Mouse (Mus musculus): ENCODE results near the gene Exosc10. TPM values are rescaled to one million over a fixed set of nuclear protein-coding genes. Genes with fewer than 3 reads are reported as not detected.
A peak's percentile ranks its signal among the peaks of the same experiment; 100 is the strongest.

Exosc10 gene
- polyA plus RNA-seq, 1 experiment, result 11.3 TPM

GRCm38 (mm10) chr4:148533613-148534328 is 24.5 kb upstream of the Exosc10 start:
- peaks cover 71% of the 10 kb centered on the region for H3K36me3 ChIP-seq (ENCODE audit: control insufficient read depth, insufficient read depth, low read length)
- H3K27me3 ChIP-seq (ENCODE audit: control insufficient read depth, insufficient read depth, low read length), result no peaks in the 10 kb centered on the region
- H3K4me1 ChIP-seq (ENCODE audit: control insufficient read depth, insufficient read depth, insufficient read length, low read length), result no peaks in the 10 kb centered on the region
- WGBS, result 90% methylated on average over 12 of the region's 12 CpGs
- no peak for TF ChIP-seq CTCF (IDR thresholded peaks at IDR 0.05; ENCODE audit: extremely low read depth, insufficient read length, insufficient replicate concordance, low read depth, low read length)
- no peak for TF ChIP-seq POLR2A (IDR thresholded peaks at IDR 0.05; ENCODE audit: low read depth, low read length)
- H3K4me3 ChIP-seq (ENCODE audit: low read depth, low read length), result no peak overlapping the region
- H3K27ac ChIP-seq (ENCODE audit: insufficient read depth, low read depth, low read length), result no peak overlapping the region

GRCm38 (mm10) chr4:148535876-148536275 is 22.4 kb upstream of the Exosc10 start:
- TF ChIP-seq CTCF (IDR thresholded peaks at IDR 0.05; ENCODE audit: extremely low read depth, insufficient read length, insufficient replicate concordance, low read depth, low read length) (no peak), POLR2A (IDR thresholded peaks at IDR 0.05; ENCODE audit: low read depth, low read length) (no peak)
- no peak overlapping the region for H3K27ac ChIP-seq (ENCODE audit: insufficient read depth, low read depth, low read length)
- peaks cover 68% of the 10 kb centered on the region for H3K36me3 ChIP-seq (ENCODE audit: control insufficient read depth, insufficient read depth, low read length)
- 87% methylated on average over 3 of the region's 3 CpGs for WGBS
- H3K27me3 ChIP-seq (ENCODE audit: control insufficient read depth, insufficient read depth, low read length), result no peaks in the 10 kb centered on the region
- H3K4me3 ChIP-seq (ENCODE audit: low read depth, low read length), result no peak overlapping the region
- H3K4me1 ChIP-seq (ENCODE audit: control insufficient read depth, insufficient read depth, insufficient read length, low read length), result no peaks in the 10 kb centered on the region

DNA sequence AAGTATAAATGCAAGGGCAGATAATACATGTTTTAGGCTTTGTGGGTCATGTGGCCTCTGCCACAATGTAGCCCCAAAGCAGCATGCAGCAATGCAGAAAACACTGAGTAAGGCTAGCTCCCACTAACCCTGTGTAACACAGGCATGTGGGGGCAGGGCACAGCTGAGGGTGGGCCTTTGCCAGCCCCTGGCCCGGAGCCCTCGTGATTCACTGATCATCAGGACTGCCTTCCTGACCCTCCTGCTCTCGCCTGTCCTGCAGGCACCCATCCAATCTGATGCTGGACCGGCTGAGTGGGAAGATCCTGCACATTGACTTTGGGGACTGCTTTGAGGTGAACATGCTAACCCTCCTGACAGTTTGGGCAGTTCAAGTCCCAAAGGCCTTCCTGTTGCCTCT is 9.1 kb upstream of the Exosc10 start:
- TF ChIP-seq POLR2A (IDR thresholded peaks at IDR 0.05; ENCODE audit: low read depth, low read length), result no peak
- no peak for TF ChIP-seq CTCF (IDR thresholded peaks at IDR 0.05; ENCODE audit: extremely low read depth, insufficient read length, insufficient replicate concordance, low read depth, low read length)
- Histone ChIP-seq H3K4me3 (ENCODE audit: low read depth, low read length) (no peak overlapping the region), H3K27ac (ENCODE audit: insufficient read depth, low read depth, low read length) (no peak overlapping the region), H3K27me3 (ENCODE audit: control insufficient read depth, insufficient read depth, low read length) (no peaks in the 10 kb centered on the region), H3K36me3 (ENCODE audit: control insufficient read depth, insufficient read depth, low read length) (peaks cover 70% of the 10 kb centered on the region), H3K4me1 (ENCODE audit: control insufficient read depth, insufficient read depth, insufficient read length, low read length) (no peaks in the 10 kb centered on the region)
- WGBS, result 86% methylated on average over 4 of the region's 4 CpGs

- 19% methylated on average over 6 of the region's 6 CpGs for WGBS
- no peaks in the 10 kb centered on the region for H3K27me3 ChIP-seq (ENCODE audit: control insufficient read depth, insufficient read depth, low read length)
- H3K36me3 ChIP-seq (ENCODE audit: control insufficient read depth, insufficient read depth, low read length), result peaks cover 26% of the 10 kb centered on the region
- no peaks in the 10 kb centered on the region; the same call in 1 of the 2 replicates for H3K4me1 ChIP-seq (ENCODE audit: control insufficient read depth, insufficient read depth, insufficient read length, low read length)
- H3K4me3 ChIP-seq (ENCODE audit: low read depth, low read length), result peak overlapping the region; percentile 100
- H3K27ac ChIP-seq (ENCODE audit: insufficient read depth, low read depth, low read length), result 0 out of 2 replicates have a peak overlapping the region, but pooled peaks have one; percentile 11
- TF ChIP-seq CTCF (IDR thresholded peaks at IDR 0.05; ENCODE audit: extremely low read depth, insufficient read length, insufficient replicate concordance, low read depth, low read length) (no peak), POLR2A (IDR thresholded peaks at IDR 0.05; ENCODE audit: low read depth, low read length) (no peak)
These were observed 463 bp upstream of the Exosc10 start for GRCm38 (mm10) chr4:148557766-148558165.

GRCm38 (mm10) chr4:148562676-148563075 is 4.4 kb downstream of the Exosc10 start:
- WGBS, result 95% methylated on average over 17 of the region's 17 CpGs
- Histone ChIP-seq H3K36me3 (ENCODE audit: control insufficient read depth, insufficient read depth, low read length) (peaks cover 60% of the 10 kb centered on the region), H3K27me3 (ENCODE audit: control insufficient read depth, insufficient read depth, low read length) (no peaks in the 10 kb centered on the region), H3K4me3 (ENCODE audit: low read depth, low read length) (no peak overlapping the region), H3K4me1 (ENCODE audit: control insufficient read depth, insufficient read depth, insufficient read length, low read length) (no peaks in the 10 kb centered on the region; the same call in 1 of the 2 replicates), H3K27ac (ENCODE audit: insufficient read depth, low read depth, low read length) (no peak overlapping the region)
- TF ChIP-seq POLR2A (IDR thresholded peaks at IDR 0.05; ENCODE audit: low read depth, low read length), result no peak
- no peak for TF ChIP-seq CTCF (IDR thresholded peaks at IDR 0.05; ENCODE audit: extremely low read depth, insufficient read length, insufficient replicate concordance, low read depth, low read length)

- TF ChIP-seq POLR2A (IDR thresholded peaks at IDR 0.05; ENCODE audit: low read depth, low read length) (no peak), CTCF (IDR thresholded peaks at IDR 0.05; ENCODE audit: extremely low read depth, insufficient read length, insufficient replicate concordance, low read depth, low read length) (no peak)
- no peaks in the 10 kb centered on the region; the same call in 1 of the 2 replicates for H3K4me1 ChIP-seq (ENCODE audit: control insufficient read depth, insufficient read depth, insufficient read length, low read length)
- 95% methylated on average over 12 of the region's 12 CpGs for WGBS
- H3K36me3 ChIP-seq (ENCODE audit: control insufficient read depth, insufficient read depth, low read length), result peaks cover 69% of the 10 kb centered on the region
- no peak overlapping the region for H3K4me3 ChIP-seq (ENCODE audit: low read depth, low read length)
- no peak overlapping the region for H3K27ac ChIP-seq (ENCODE audit: insufficient read depth, low read depth, low read length)
- no peaks in the 10 kb centered on the region for H3K27me3 ChIP-seq (ENCODE audit: control insufficient read depth, insufficient read depth, low read length)
These were observed 5.4 kb downstream of the Exosc10 start for GRCm38 (mm10) chr4:148563595-148563994.

DNA sequence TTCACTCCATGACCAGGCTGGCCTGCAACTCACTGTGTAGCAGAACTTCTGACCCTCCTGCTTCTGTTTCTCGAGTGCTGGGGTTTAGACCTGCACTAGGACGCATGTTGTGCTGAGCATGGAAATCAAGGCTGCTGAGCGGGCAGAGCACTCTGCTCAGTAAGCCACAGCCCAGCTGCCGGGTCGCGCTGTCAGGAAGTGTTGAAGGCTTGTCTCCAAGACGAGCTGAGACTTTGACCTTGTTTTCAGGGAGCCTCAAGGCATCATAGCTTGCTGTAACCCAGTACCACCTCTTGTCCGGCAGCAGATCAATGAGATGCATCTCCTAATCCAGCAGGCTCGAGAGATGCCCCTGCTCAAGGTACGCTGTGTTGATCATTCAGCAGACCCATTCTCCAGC is 11.9 kb downstream of the Exosc10 start:
- TF ChIP-seq POLR2A (IDR thresholded peaks at IDR 0.05; ENCODE audit: low read depth, low read length) (no peak), CTCF (IDR thresholded peaks at IDR 0.05; ENCODE audit: extremely low read depth, insufficient read length, insufficient replicate concordance, low read depth, low read length) (no peak)
- no peak overlapping the region for H3K4me3 ChIP-seq (ENCODE audit: low read depth, low read length)
- H3K36me3 ChIP-seq (ENCODE audit: control insufficient read depth, insufficient read depth, low read length), result peaks cover 71% of the 10 kb centered on the region
- H3K4me1 ChIP-seq (ENCODE audit: control insufficient read depth, insufficient read depth, insufficient read length, low read length), result peaks cover 12% of the 10 kb centered on the region; the same call in 1 of the 2 replicates
- H3K27ac ChIP-seq (ENCODE audit: insufficient read depth, low read depth, low read length), result no peak overlapping the region
- H3K27me3 ChIP-seq (ENCODE audit: control insufficient read depth, insufficient read depth, low read length), result no peaks in the 10 kb centered on the region
- WGBS, result 43% methylated on average over 10 of the region's 10 CpGs
